Mouse (Mus musculus) brain, embryonic 14.5 days (tissue): ENCODE measurements at regions not wholly inside any gene's neighbourhood (a gene's known extent, or its start where the extent isn't known, plus 50 kb on each side); places are given as distances from the start of the nearest gene placed in this dataset.

Source experiments
- CTCF ChIP-seq: fragments of 200-500 bp; IDR thresholded peaks from 2 replicates; pipeline ENCODE4 v1.5.1; 2012; ENCODE audit warnings: inconsistent platforms, mild to moderate bottlenecking, moderate library complexity, borderline replicate concordance; ENCODE audit not compliant: insufficient read depth, insufficient read length; ENCODE audit errors: extremely low read depth
- POLR2A ChIP-seq: fragments of 200-500 bp; IDR thresholded peaks from 2 replicates; pipeline ENCODE4 v1.6.1; 2012; ENCODE audit warnings: mild to moderate bottlenecking, inconsistent platforms, borderline replicate concordance; ENCODE audit not compliant: poor library complexity, insufficient read depth, insufficient read length, severe bottlenecking; ENCODE audit errors: extremely low read depth

DNA sequence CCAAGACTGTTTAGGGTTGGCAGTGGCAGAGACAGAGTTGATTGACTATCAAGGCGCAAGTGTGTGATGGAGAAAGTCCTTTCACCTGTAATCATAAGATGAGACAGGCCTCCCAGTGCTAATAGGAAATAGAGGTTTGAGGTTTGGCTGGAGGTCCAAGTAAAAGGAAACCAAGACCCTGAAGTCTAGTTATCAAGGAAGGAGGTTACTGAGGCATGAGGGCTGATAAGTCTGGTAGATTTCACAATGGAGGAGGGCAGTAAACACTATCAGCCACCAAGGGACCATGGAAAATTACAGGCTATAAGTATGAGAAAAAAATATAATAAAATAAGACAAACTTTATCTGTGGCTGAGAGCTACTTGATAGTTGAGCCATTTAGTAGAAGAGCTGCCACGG is 52.1 kb upstream of the Cadm1 start:
- TF ChIP-seq CTCF = no peak
- no peak for TF ChIP-seq POLR2A
